Mouse (Mus musculus) embryonic fibroblast, embryonic 13.5 days (primary cell): ENCODE results near the gene Ripk3. TPM values are rescaled to one million over a fixed set of nuclear protein-coding genes. Genes with fewer than 3 reads are reported as not detected.
A peak's percentile ranks its signal among the peaks of the same experiment; 100 is the strongest.

ENCODE experiments used
- H3K27ac ChIP-seq: 2 replicates; pipeline ENCODE4 v1.5.1; 2012; ENCODE audit warnings: low read length, control low read depth, inconsistent platforms; ENCODE audit not compliant: insufficient read depth
- H3K4me1 ChIP-seq: 2 replicates; pipeline ENCODE4 v1.6.1; 2011; ENCODE audit warnings: low read length; ENCODE audit not compliant: control insufficient read depth, insufficient read depth
- H3K4me3 ChIP-seq: 2 replicates; pipeline ENCODE4 v1.5.1; 2011; ENCODE audit warnings: mild to moderate bottlenecking, control low read depth, low read length; ENCODE audit not compliant: insufficient read depth
- CTCF ChIP-seq: IDR thresholded peaks from 2 replicates; pipeline ENCODE4 v1.5.1; 2011; ENCODE audit warnings: mild to moderate bottlenecking, control low read depth, low read length, moderate library complexity, borderline replicate concordance; ENCODE audit not compliant: insufficient read depth
- POLR2A ChIP-seq: IDR thresholded peaks from 2 replicates; pipeline ENCODE4 v1.6.1; 2011; ENCODE audit warnings: low read depth, mild to moderate bottlenecking, control low read depth, low read length, moderate library complexity
- polyA plus RNA-seq: library from polyadenylated mRNA; stranded (reverse); fragments of >200 nt; gene quantifications from 2 replicates; pipeline ENCODE4 v1.2.4, GENCODE M21; 2011; ENCODE audit warnings: low read depth; ENCODE audit not compliant: missing spikeins, insufficient read length

Ripk3 gene
- 109 and 141 TPM in 2 replicates for polyA plus RNA-seq

DNA sequence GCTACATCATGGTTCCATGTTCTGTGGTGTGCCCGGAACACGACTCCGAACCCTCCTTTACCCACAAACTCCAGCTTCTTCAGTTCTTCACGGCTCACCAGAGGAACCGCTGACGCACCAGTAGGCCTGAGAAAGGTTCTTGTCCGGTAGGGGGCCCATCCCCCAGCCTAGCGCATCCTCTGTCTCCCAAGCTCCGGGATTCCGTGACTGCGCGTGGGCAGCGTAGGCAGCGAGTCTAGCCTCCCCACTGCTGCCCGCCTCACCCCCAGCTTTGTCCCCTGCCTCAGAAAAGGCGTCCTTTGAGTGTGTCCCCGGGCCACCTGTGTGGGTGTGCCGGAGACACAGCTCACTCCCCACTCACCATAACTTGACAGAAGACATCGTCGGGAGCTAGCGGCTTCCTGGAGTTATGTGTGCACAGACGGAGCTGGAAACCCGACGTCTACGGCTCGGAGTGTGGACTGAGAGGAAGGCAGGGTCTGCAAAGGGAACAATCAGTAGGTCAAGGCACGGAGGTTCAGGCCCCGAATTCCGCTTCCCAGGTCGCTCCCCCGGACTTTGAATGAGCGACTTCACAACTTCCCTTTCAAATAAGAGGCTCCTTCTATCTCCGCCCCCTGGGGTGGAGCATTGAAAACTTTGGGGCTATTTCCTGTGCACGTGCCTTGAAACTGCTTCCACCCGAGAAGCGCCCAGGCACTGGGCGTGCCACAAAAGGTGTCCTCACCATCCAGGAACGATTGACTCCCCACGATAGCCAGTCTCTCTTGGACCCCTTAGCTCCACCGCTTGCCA is at the start of gene Ripk3:
Ripk3 (minus strand) TSS at position 610 of the 795 bp plus-strand sequence.
- H3K4me1 ChIP-seq = peaks cover 2% of the 10 kb centered on the region; the same call in 1 of the 2 replicates
- TF ChIP-seq POLR2A (peak; percentile 82), CTCF (peak; percentile 8; the same call in 1 of the 2 replicates)
- H3K27ac ChIP-seq = no peak within 1 kb of the TSS
- H3K4me3 ChIP-seq = peak within 1 kb of the TSS; percentile 48

DNA sequence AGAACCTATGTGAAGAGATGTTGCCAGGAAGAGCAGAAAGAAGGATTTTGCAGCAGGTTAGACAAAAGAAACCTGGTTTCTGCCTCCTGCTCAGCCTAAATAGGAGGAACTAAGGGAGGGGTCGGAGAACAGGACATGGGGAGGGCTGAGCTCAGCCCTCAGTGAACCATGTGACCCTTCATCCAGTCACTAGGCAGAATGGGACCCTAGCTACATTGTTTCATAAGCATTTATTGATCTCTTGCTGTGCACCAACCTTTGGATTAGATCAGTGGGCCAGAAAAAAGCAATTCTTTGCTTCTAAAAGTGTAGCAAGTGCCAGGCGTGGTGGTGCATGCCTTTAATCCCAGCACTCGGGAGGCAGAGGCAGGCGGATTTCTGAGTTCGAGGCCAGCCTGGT is 49.6 kb upstream of the Ripk3 start:
- no peaks in the 10 kb centered on the region for H3K4me1 ChIP-seq
- no peak overlapping the region for H3K27ac ChIP-seq
- H3K4me3 ChIP-seq = no peak overlapping the region
- TF ChIP-seq CTCF (no peak), POLR2A (no peak)

- no peak overlapping the region for H3K4me3 ChIP-seq
- H3K27ac ChIP-seq = no peak overlapping the region
- no peaks in the 10 kb centered on the region for H3K4me1 ChIP-seq
- TF ChIP-seq CTCF (no peak), POLR2A (peak; percentile 18)
Measured at GRCm38 (mm10) chr14:55834808-55835533, 46.3 kb upstream of the Ripk3 start.

- Histone ChIP-seq H3K4me3 (no peak overlapping the region), H3K4me1 (no peaks in the 10 kb centered on the region), H3K27ac (no peak overlapping the region)
- TF ChIP-seq POLR2A (no peak; the same call in 1 of the 2 replicates), CTCF (no peak)
Measured at GRCm38 (mm10) chr14:55833126-55833525, 44.5 kb upstream of the Ripk3 start.

- Histone ChIP-seq H3K4me3 (no peak overlapping the region), H3K27ac (no peak overlapping the region), H3K4me1 (no peaks in the 10 kb centered on the region)
- TF ChIP-seq CTCF (no peak), POLR2A (no peak)
Measured at GRCm38 (mm10) chr14:55830331-55830730, 41.7 kb upstream of the Ripk3 start.

DNA sequence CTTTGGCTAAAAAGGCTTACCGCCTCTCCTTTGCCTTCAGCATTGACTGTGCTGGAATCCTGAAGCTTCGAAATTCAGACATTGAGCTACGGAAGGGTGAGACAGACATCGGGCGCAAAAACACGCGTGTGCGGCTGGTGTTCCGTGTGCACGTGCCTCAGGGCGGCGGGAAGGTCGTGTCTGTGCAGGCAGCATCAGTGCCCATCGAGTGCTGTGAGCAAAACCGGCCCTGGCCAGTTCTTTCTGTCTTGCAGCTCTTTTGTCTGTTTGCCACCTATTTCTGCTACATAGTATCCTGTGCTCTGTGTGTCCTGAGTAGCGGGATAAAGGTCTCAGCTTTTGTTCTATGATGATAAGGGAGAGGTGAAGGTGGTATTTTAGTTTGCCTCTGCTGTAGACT is 41.2 kb upstream of the Ripk3 start:
- no peaks in the 10 kb centered on the region for H3K4me1 ChIP-seq
- no peak overlapping the region for H3K27ac ChIP-seq
- TF ChIP-seq POLR2A = no peak
- TF ChIP-seq CTCF = no peak

DNA sequence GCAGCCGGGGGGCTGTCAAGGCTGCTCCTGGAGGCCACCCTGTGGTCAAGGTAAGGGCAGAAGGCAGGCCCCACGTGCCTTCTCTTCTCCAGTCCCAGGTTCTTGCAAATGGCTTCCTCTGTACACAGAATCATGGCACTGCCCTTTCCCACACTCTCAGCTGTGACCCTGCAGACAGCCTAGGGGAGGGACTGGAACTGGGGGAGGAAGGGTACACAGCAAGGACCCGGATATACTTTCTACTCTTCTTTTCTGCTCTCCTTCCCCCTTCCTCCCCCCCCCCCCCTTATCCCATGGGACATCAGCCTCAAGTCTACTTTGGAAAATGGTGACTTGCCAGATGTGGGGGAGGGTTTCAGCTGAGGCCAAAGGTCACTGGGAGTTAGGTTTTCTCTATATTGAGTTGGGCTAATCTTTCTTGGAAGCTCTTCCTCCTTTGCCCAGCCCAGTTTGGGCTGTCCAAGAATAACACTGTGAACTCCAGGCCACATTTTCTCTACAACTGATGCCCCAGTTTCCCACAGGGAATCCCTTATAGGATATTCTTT is 40.1 kb upstream of the Ripk3 start:
- H3K4me3 ChIP-seq = no peak overlapping the region
- no peaks in the 10 kb centered on the region for H3K4me1 ChIP-seq
- H3K27ac ChIP-seq = no peak overlapping the region
- TF ChIP-seq CTCF (no peak), POLR2A (no peak)

More for the DNA sequence above, 41.2 kb upstream of the Ripk3 start:
- no peak overlapping the region for H3K4me3 ChIP-seq

- Histone ChIP-seq H3K4me1 (no peaks in the 10 kb centered on the region), H3K4me3 (peak overlapping the region; percentile 59), H3K27ac (peak overlapping the region; percentile 15; the same call in 1 of the 2 replicates)
- no peak for TF ChIP-seq POLR2A
- no peak for TF ChIP-seq CTCF
Measured at GRCm38 (mm10) chr14:55826551-55827340, 38.1 kb upstream of the Ripk3 start.

GRCm38 (mm10) chr14:55826142-55826541 is 37.5 kb upstream of the Ripk3 start:
- TF ChIP-seq POLR2A (no peak), CTCF (no peak)
- no peaks in the 10 kb centered on the region for H3K4me1 ChIP-seq
- H3K27ac ChIP-seq = peak overlapping the region; percentile 66
- H3K4me3 ChIP-seq = peak overlapping the region; percentile 59
